Comparison of ENCODE assay signal across 16 mouse cellular contexts in the genomic region with DNA sequence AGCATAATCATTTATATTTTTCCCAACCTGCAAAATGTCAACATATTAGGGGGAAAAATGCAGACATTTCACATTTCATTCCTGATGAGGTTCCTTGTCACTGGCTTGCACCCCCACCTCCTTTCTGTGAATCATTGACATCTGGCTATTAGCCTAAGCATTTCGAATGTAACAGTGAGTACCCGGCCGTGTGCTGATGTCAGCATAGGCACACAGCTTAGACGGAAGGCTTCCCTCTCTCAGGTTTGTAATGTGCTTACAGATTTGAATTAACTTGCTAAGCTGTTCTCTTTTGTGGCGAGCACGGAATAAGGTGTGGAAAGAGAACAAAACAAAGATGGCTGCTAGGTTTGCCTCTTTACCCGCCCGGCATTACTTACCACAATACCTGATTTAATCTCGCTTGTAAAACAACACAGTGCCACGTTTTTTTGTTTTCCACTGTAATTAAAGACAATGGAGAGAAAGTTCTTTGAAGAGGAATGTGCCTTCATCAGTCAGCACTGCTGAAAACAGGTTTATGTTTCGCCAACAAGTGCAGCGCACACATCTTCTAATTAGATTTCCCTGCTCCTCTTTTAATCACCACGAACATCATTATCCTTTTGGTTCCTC.
A peak's percentile ranks its signal among the peaks of the same experiment; 100 is the strongest.
DNase-seq lines count a peak whose midpoint lies in the region; ATAC-seq and TF ChIP-seq lines count a peak whose summit lies in the region.
"Had no signal": no experiment of that assay in that cellular context is flagged by ENCODE, and none has a peak within 500 bp of the region (broad histone marks: within the 10 kb centered on the region; RNA-seq: fewer than 3 reads in every experiment).

No protein-coding gene starts in this region.

- DNase-seq in forebrain, embryonic 11.5 days (ENCODE audit: low spot score): no peak
- DNase-seq in forebrain, embryonic 10.5 days (ENCODE audit: extremely low spot score, low spot score): no peak
- no peak for DNase-seq in urinary bladder, postnatal 14 days (ENCODE audit: low spot score)
- DNase-seq in adrenal gland, postnatal 25 days: no peak
- DNase-seq in gastrocnemius, adult 2 months: no peak
- DNase-seq: cerebellum, adult 9-11 months; heart, adult 18-20 months; heart, postnatal 4 days; left cerebral cortex, postnatal 4 days; right cerebral cortex, postnatal 4 days had no signal

- H3K4me3 ChIP-seq in forebrain, embryonic 11.5 days (ENCODE audit: low read depth, low read length): no peak overlapping the region
- no peak overlapping the region for H3K4me3 ChIP-seq in forebrain, embryonic 10.5 days
- no peak overlapping the region for H3K4me3 ChIP-seq in forebrain, embryonic 13.5 days
- no peak overlapping the region for H3K4me3 ChIP-seq in kidney, embryonic 14.5 days (ENCODE audit: low read length)
- no peak overlapping the region for H3K4me3 ChIP-seq in neural tube, embryonic 14.5 days (ENCODE audit: low read depth, low read length)
- H3K4me3 ChIP-seq in gastrocnemius, adult 2 months: no peak overlapping the region
- H3K4me3 ChIP-seq: embryonic facial prominence, embryonic 12.5 days; liver, embryonic 15.5 days had no signal

- 44% methylated on average over 13 of the region's 13 CpGs for WGBS in forebrain, embryonic 11.5 days
- 63% methylated on average over 13 of the region's 13 CpGs for WGBS in forebrain, embryonic 10.5 days
- WGBS in forebrain, embryonic 13.5 days: 30% methylated on average over 13 of the region's 13 CpGs
- 65% methylated on average over 13 of the region's 13 CpGs for WGBS in kidney, embryonic 14.5 days
- 58% methylated on average over 13 of the region's 13 CpGs for WGBS in neural tube, embryonic 14.5 days

- H3K4me1 ChIP-seq in forebrain, embryonic 11.5 days (replicated peaks; ENCODE audit: control insufficient read depth, insufficient read depth, low read length): 0 out of 2 replicates have a peak, but pooled peaks cover 3% of the 10 kb centered on the region
- peaks cover 11% of the 10 kb centered on the region; the same call in 1 of the 2 replicates for H3K4me1 ChIP-seq in forebrain, embryonic 10.5 days
- H3K4me1 ChIP-seq in forebrain, embryonic 13.5 days: peaks cover 12% of the 10 kb centered on the region; the same call in 1 of the 2 replicates
- H3K4me1 ChIP-seq in kidney, embryonic 14.5 days (ENCODE audit: control insufficient read depth, insufficient read depth, low read length): peaks cover 3% of the 10 kb centered on the region; the same call in 1 of the 2 replicates
- H3K4me1 ChIP-seq in neural tube, embryonic 14.5 days (ENCODE audit: control insufficient read depth, insufficient read depth, low read length): no peaks in the 10 kb centered on the region
- H3K4me1 ChIP-seq: embryonic facial prominence, embryonic 12.5 days; liver, embryonic 15.5 days had no signal

- H3K9ac ChIP-seq in forebrain, embryonic 11.5 days (ENCODE audit: low read length): no peak overlapping the region
- no peak overlapping the region for H3K9ac ChIP-seq in forebrain, embryonic 13.5 days
- H3K9ac ChIP-seq in kidney, embryonic 14.5 days (ENCODE audit: low read depth, low read length): no peak overlapping the region
- H3K9ac ChIP-seq in neural tube, embryonic 14.5 days (replicated peaks; ENCODE audit: low read depth, low read length): no peak overlapping the region
- H3K9ac ChIP-seq: embryonic facial prominence, embryonic 12.5 days; liver, embryonic 15.5 days had no signal

- H3K36me3 ChIP-seq in forebrain, embryonic 11.5 days (ENCODE audit: control insufficient read depth, insufficient read depth, low read length): no peaks in the 10 kb centered on the region
- H3K36me3 ChIP-seq in forebrain, embryonic 10.5 days (replicated peaks): no peaks in the 10 kb centered on the region
- H3K36me3 ChIP-seq in forebrain, embryonic 13.5 days (ENCODE audit: poor library complexity, severe bottlenecking): no peaks in the 10 kb centered on the region
- no peaks in the 10 kb centered on the region for H3K36me3 ChIP-seq in kidney, embryonic 14.5 days (ENCODE audit: control insufficient read depth, insufficient read depth, low read length)
- no peaks in the 10 kb centered on the region for H3K36me3 ChIP-seq in neural tube, embryonic 14.5 days (ENCODE audit: control insufficient read depth, insufficient read depth, low read length)
- H3K36me3 ChIP-seq: embryonic facial prominence, embryonic 12.5 days; liver, embryonic 15.5 days had no signal

- H3K9me3 ChIP-seq in forebrain, embryonic 11.5 days (ENCODE audit: control insufficient read depth, low read length): no peaks in the 10 kb centered on the region
- H3K9me3 ChIP-seq in forebrain, embryonic 10.5 days: no peaks in the 10 kb centered on the region
- H3K9me3 ChIP-seq in forebrain, embryonic 13.5 days (replicated peaks): no peaks in the 10 kb centered on the region
- no peaks in the 10 kb centered on the region for H3K9me3 ChIP-seq in kidney, embryonic 14.5 days (ENCODE audit: control insufficient read depth, low read length)
- no peaks in the 10 kb centered on the region for H3K9me3 ChIP-seq in neural tube, embryonic 14.5 days (ENCODE audit: control insufficient read depth, low read length)
- H3K9me3 ChIP-seq: embryonic facial prominence, embryonic 12.5 days; liver, embryonic 15.5 days had no signal

- TF ChIP-seq CTCF in gastrocnemius, adult 2 months (IDR thresholded peaks at IDR 0.05): no peak

- no peak overlapping the region for H3K4me2 ChIP-seq in forebrain, embryonic 11.5 days (ENCODE audit: low read depth, low read length, severe bottlenecking)
- H3K4me2 ChIP-seq in forebrain, embryonic 13.5 days: peak overlapping the region; percentile 26
- H3K4me2 ChIP-seq in kidney, embryonic 14.5 days (replicated peaks; ENCODE audit: low read depth, low read length): no peak overlapping the region
- no peak overlapping the region for H3K4me2 ChIP-seq in neural tube, embryonic 14.5 days (ENCODE audit: low read depth, low read length)
- H3K4me2 ChIP-seq: embryonic facial prominence, embryonic 12.5 days; liver, embryonic 15.5 days had no signal

- no peaks in the 10 kb centered on the region for H3K27me3 ChIP-seq in forebrain, embryonic 11.5 days (ENCODE audit: control insufficient read depth, insufficient read depth, low read length)
- H3K27me3 ChIP-seq in forebrain, embryonic 10.5 days (ENCODE audit: poor library complexity, severe bottlenecking): no peaks in the 10 kb centered on the region
- H3K27me3 ChIP-seq in forebrain, embryonic 13.5 days: no peaks in the 10 kb centered on the region
- no peaks in the 10 kb centered on the region for H3K27me3 ChIP-seq in kidney, embryonic 14.5 days (ENCODE audit: control insufficient read depth, insufficient read depth, low read length)
- no peaks in the 10 kb centered on the region for H3K27me3 ChIP-seq in neural tube, embryonic 14.5 days (ENCODE audit: control insufficient read depth, insufficient read depth, low read length)
- H3K27me3 ChIP-seq: embryonic facial prominence, embryonic 12.5 days; liver, embryonic 15.5 days had no signal

- H3K27ac ChIP-seq in forebrain, embryonic 11.5 days (ENCODE audit: low read depth, low read length): no peak overlapping the region
- no peak overlapping the region for H3K27ac ChIP-seq in forebrain, embryonic 10.5 days
- no peak overlapping the region; the same call in 1 of the 2 replicates for H3K27ac ChIP-seq in forebrain, embryonic 13.5 days
- H3K27ac ChIP-seq in kidney, embryonic 14.5 days (ENCODE audit: low read depth, low read length): no peak overlapping the region
- H3K27ac ChIP-seq in neural tube, embryonic 14.5 days (ENCODE audit: low read depth, low read length): peak overlapping the region; percentile 50; the same call in 1 of the 2 replicates
- H3K27ac ChIP-seq in gastrocnemius, adult 2 months: no peak overlapping the region
- H3K27ac ChIP-seq: embryonic facial prominence, embryonic 12.5 days; liver, embryonic 15.5 days; macrophage had no signal

- ATAC-seq in forebrain, embryonic 11.5 days (replicated peaks; ENCODE audit: low FRiP score): peak; percentile 33; the same call in 1 of the 2 replicates
- no peak for ATAC-seq in forebrain, embryonic 13.5 days
- peak; percentile 39; the same call in 1 of the 2 replicates for ATAC-seq in kidney, embryonic 14.5 days (ENCODE audit: low FRiP score, low TSS enrichment)
- ATAC-seq in neural tube, embryonic 14.5 days (ENCODE audit: low read depth): no peak

- intact Hi-C loops in gastrocnemius, adult 2 months (cut with DNase I): no loop called here

Comparison
In these comparisons a context has a peak if more than half of its experiments do, and no peak if none do; other contexts are left out.
1. ATAC-seq: peak in forebrain, embryonic 11.5 days (single experiment) and kidney, embryonic 14.5 days (single experiment); none in forebrain, embryonic 13.5 days (single experiment) and neural tube, embryonic 14.5 days (single experiment).